Mouse (Mus musculus) CD4-positive, CD25-positive, alpha-beta regulatory T cell, adult 2 months (primary cell): ENCODE results near the gene Atg13.

Experiments used
- DNase-seq: peaks from one replicate; pipeline ENCODE4 v3.0.0-alpha.2; 2012; ENCODE audit warnings: low read depth, low spot score

Gene Atg13

GRCm38 (mm10) chr2:91649553-91650359 is 60.6 kb downstream of the Atg13 start, which contains the start of the genes Zfp408 and Arhgap1:
Zfp408 (minus strand) TSS chr2:91649791.
Arhgap1 (plus strand) TSS chr2:91649860.
- peak; percentile 98 for DNase-seq

- no peak for DNase-seq
Observed at GRCm38 (mm10) chr2:91649152-91649551, 61.2 kb downstream of the Atg13 start.

- DNase-seq, result peak; percentile 87
Observed at GRCm38 (mm10) chr2:91646733-91647132, 63.6 kb downstream of the Atg13 start.

GRCm38 (mm10) chr2:91645811-91646210 is 64.6 kb downstream of the Atg13 start:
- no peak for DNase-seq

- no peak for DNase-seq
Observed at GRCm38 (mm10) chr2:91645354-91645753, 65.0 kb downstream of the Atg13 start.

GRCm38 (mm10) chr2:91644021-91644420 is 66.4 kb downstream of the Atg13 start:
- peak; percentile 18 for DNase-seq

GRCm38 (mm10) chr2:91642825-91643415 is 67.5 kb downstream of the Atg13 start:
- no peak for DNase-seq

- no peak for DNase-seq
Observed at GRCm38 (mm10) chr2:91638931-91639330, 71.4 kb downstream of the Atg13 start.

GRCm38 (mm10) chr2:91636727-91637338 is 73.5 kb downstream of the Atg13 start:
- DNase-seq, result no peak

GRCm38 (mm10) chr2:91636229-91636628 is 74.1 kb downstream of the Atg13 start, which contains the start of gene F2:
F2 (minus strand) TSS chr2:91636414.
- DNase-seq, result no peak

GRCm38 (mm10) chr2:91635486-91635885 is 74.9 kb downstream of the Atg13 start:
- DNase-seq, result no peak

- DNase-seq, result no peak
Observed at GRCm38 (mm10) chr2:91634841-91635240, 75.5 kb downstream of the Atg13 start.

- no peak for DNase-seq
Observed at GRCm38 (mm10) chr2:91633334-91633977, 76.9 kb downstream of the Atg13 start.

- DNase-seq, result no peak
Observed at GRCm38 (mm10) chr2:91632316-91632715, 78.1 kb downstream of the Atg13 start.

- no peak for DNase-seq
Observed at GRCm38 (mm10) chr2:91631826-91632225, 78.5 kb downstream of the Atg13 start.

- no peak for DNase-seq
Observed at GRCm38 (mm10) chr2:91630384-91630783, 80.0 kb downstream of the Atg13 start.

GRCm38 (mm10) chr2:91629682-91630081 is 80.7 kb downstream of the Atg13 start:
- DNase-seq, result no peak

- DNase-seq, result no peak
Observed at GRCm38 (mm10) chr2:91628171-91628570, 82.2 kb downstream of the Atg13 start.

GRCm38 (mm10) chr2:91627486-91627885 is 82.9 kb downstream of the Atg13 start:
- DNase-seq, result no peak
